Mouse (Mus musculus) retina, postnatal 7 days (tissue): Measurements from ENCODE around the gene Cog2.

ENCODE experiments used
- DNase-seq: peaks from one replicate; pipeline ENCODE4 v3.0.0-alpha.2; 2012; ENCODE audit warnings: low read depth, low spot score

Gene Cog2

DNA sequence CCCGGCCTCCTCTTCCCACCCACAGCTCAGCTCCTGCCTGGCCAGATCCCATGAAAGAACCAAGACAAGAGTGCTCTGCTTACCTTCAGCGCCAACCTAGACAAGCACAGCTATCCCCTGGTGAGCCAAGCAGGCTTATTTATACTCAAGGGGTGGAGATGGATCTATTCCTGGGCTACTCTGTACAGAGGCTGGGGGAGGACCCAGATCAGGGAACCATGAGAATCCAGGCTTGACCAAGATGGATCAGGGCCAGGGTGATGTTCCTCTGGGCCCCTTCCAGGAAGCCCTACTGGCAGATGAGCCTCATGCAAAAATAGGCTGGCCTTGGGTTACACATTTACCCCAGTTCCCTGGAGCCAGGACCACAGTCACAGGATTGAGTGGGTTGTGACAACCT lies 49.0 kb downstream of the Cog2 start, which contains the start of gene Agt:
Gene Agt (minus strand): TSS at position 114 of the 400 bp plus-strand sequence.
- no peak for DNase-seq

DNA sequence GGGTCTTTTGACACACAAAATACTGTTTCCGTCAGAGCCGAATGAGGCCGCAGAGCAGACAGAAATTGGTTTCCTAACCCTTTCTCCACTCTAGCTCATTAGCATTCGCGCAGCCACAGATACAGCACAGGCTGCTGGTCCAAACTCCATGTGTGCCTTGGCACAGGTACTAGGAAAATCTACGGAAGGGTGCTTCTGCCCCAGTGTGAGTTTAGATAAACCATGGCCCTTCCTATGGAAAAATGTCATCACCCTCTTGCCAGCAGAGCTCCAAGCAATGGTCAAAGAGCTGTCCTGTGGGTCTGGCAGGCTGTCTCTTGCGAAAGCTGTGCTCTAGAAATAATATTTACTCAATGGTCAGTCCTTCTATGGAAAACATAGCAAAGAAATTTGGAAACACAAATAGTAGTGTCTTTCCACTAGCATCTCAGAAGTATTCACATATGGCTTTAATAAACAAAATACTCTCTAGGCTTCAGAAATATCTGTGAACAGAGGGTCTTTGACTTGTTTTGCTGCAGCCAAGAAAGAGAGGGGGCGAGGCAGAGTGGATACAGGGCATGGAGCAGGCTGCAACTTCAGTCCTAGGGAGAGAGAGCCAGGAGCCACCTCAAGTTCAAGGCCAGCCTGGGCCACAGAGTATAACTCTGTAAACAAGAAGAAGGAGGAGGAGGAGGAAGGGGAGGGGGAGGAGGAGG lies 51.3 kb downstream of the Cog2 start:
- DNase-seq = no peak

DNA sequence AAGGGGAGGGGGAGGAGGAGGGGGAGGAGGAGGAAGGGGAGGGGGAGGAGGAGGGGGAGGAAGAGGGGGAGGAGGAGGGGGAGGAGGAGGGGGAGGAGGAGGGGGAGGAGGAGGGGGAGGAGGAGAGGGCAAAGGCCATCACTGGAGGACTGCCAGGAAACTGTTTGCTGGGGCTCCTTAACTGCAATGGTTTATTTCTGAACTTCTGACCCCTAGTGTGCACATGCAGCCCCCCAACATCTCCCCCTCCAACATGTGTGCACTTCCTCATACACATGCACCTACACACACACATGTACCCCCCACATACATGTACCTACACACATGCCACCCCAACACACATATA lies 51.8 kb downstream of the Cog2 start:
- DNase-seq = no peak

- DNase-seq = peak; percentile 75
Observed at GRCm38 (mm10) chr8:124573552-124574340, 53.2 kb downstream of the Cog2 start.

DNA sequence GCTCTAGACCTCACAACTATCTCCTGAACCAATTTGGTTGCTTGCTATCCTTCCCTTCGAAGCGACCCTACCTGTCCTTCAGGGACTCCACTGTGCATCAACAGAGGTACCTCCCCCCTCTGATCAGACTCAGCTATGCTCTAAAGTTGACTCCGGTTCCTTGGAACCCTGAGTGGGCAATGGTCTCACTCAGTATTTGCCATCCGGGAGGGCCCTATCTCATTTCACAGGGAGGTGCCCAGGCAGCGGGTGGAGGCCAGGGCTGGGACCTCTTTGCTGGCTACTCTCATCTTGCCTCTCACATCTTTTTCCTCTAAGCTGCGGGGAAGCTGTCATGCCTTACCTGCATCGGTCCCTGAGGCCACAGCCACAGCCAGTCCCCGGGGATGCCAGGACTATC lies 55.2 kb downstream of the Cog2 start, which contains the start of gene Capn9:
Gene Capn9 (plus strand): TSS at position 301 of the 400 bp plus-strand sequence.
- no peak for DNase-seq

DNA sequence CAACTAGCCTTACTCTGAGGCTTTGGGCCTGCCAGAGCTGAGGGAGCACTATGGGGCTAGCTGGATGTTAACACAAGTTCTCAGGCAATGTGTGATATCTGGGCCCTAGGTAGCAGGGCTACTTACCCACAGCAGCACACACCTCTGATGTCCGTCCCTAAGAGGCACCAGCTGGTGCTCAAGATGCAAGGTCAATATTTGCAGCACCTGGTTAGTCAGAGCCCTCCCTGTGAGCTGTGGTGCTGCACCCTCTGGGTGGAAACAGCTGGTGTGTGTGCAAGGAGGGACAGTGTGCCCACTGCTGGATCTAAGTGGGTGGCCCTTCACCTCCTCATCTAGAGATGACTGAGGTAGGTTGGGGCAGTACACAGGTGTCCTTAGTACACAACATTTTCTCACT lies 56.2 kb downstream of the Cog2 start:
- no peak for DNase-seq

DNA sequence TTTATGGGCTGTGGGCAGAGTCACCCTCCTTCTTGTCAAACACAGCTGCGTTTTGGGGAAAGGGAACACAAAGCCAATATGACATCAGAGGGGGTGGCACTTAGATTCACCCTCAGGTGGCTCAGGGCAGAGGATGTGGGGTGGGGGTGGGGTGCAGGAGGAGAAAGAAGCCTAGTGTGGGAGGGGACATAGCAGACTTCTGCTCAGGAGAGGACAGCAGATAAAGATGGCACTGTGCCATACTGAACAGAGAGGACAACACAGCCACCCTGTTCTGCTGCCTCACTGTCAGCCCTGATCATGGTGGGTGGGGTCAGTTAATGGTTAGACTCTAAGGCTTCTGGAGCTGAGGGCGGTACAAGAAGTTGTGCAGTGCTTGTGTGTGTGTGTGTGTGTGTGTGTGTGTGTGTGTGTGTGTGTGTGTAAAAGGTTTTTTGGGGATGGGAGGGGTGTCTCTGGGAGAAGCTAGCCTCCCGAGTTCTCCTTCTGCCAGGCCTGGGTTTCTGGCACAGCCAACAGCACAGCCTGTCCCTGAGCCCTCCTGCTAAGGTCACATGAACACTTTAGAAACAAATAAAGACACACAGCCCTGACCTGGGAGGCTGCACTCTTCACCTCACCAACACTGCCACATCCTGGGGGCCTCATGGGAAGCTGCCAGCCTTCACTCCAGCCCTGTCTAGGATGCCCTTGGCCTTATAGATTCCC lies 65.3 kb downstream of the Cog2 start:
- no peak for DNase-seq

GRCm38 (mm10) chr8:124586556-124586955 lies 66.0 kb downstream of the Cog2 start:
- DNase-seq = no peak

- no peak for DNase-seq
Observed at GRCm38 (mm10) chr8:124589393-124589792, 68.8 kb downstream of the Cog2 start.
